Mouse (Mus musculus) lung, postnatal 0 days (tissue): ENCODE data around the gene Chn2.

ENCODE experiments used
- CTCF ChIP-seq: IDR thresholded peaks from 2 replicates; pipeline ENCODE4 v1.5.1; 2016; ENCODE audit warnings: antibody characterized with exemption, mild to moderate bottlenecking
- EP300 ChIP-seq: IDR thresholded peaks from 2 replicates; pipeline ENCODE4 v1.6.1; 2016; ENCODE audit warnings: antibody characterized with exemption, mild to moderate bottlenecking, control low read depth

- TF ChIP-seq CTCF (no peak), EP300 (no peak)
Measured at GRCm38 (mm10) chr6:54138157-54138556, 98.8 kb downstream of the Chn2 start.
